Mouse (Mus musculus) erythroblast, adult 5-6 weeks (primary cell): ENCODE measurements around the gene C1galt1c1. TPM values are rescaled to one million over a fixed set of nuclear protein-coding genes. Genes with fewer than 3 reads are reported as not detected.

Experiments used
- ATAC-seq: replicated peaks from 2 replicates; pipeline ENCODE4 v1.8.0; 2016; ENCODE audit warnings: moderate number of reproducible peaks, mild to moderate bottlenecking, moderate TSS enrichment, inconsistent platforms; ENCODE audit not compliant: poor library complexity, low FRiP score, severe bottlenecking
- total RNA-seq, 2 experiments: library from RNA; stranded (forward) in 1 of 2; stranded (reverse) in 1 of 2; fragments of 150-400 nt in 1 of 2; fragments of 200-764, 138-1000 nt in 1 of 2; gene quantifications; 2 replicates each; pipeline versions ENCODE4 v1.2.3 to v1.2.4; 2015 to 2017; ENCODE audit warnings: low replicate concordance in 2 of 2

C1galt1c1 gene
- 15.0 and 32.4 TPM in 2 replicates for total RNA-seq (2015; ENCODE audit: low replicate concordance)
- total RNA-seq (2017; ENCODE audit: low replicate concordance) = 21.7 and 23.4 TPM in 2 replicates

GRCm38 (mm10) chrX:38634801-38635637 lies at the start of gene C1galt1c1:
Gene C1galt1c1 (minus strand): TSS chrX:38635087.
- ATAC-seq = peak; percentile 98

- no peak for ATAC-seq
Observed at GRCm38 (mm10) chrX:38681972-38682371, 47.1 kb upstream of the C1galt1c1 start.

DNA sequence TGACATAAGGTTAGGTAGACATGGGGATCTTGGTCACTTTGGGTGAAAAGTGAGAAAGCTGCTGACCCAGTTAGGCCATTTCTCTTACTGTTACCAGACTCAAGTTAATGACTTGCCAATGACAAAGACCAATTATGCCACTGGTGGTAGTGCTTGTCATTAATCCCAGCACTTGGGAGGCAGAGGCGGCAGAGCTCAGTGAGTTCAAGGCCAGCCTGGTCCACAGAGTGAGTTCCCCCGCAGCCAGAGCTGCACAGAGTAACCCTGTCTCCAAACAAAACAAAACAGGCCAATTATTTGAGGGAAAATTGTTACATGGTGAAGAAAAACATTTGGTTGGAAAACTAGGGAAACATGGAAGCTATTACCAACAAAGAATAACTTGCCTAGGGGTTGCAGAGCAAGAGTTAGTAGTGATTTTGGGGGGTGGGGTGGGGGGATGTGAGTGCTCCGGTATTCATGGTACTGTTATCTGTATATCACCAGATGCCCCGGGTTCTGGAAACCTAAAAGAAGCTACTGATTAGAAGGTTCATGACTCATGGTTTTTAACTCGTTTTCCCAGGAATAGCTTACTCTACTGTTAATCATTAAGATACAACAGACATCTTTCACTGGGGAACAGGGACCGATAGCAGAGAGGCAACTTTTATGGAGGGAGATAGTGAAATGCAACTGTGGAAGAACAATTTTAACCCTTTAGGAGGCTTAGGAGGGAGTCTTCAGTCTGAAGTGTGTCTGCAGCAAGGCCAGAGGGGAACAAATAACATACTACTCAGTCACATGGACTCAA lies 34.4 kb upstream of the C1galt1c1 start:
- no peak for ATAC-seq

- no peak for ATAC-seq
Observed at GRCm38 (mm10) chrX:38656206-38656883, 21.5 kb upstream of the C1galt1c1 start.

DNA sequence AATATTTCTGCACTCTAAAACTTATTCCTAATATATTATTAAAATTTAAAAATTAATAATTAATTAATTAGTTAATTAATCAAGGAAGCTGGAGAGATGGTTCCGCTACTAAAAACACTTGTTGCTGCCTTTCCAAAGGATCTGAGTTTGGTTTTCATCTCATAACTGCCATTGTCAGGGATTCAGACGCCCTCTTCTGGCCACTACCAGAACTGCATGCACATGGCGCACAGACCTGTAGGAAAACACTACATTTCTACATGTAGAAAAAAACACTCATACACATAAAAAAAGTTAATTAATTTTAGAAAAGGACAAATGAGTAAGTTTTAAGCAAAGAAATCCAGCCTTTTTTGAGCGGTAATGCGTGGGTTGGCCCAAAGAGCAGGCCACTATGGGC lies 19.8 kb upstream of the C1galt1c1 start:
- no peak for ATAC-seq

DNA sequence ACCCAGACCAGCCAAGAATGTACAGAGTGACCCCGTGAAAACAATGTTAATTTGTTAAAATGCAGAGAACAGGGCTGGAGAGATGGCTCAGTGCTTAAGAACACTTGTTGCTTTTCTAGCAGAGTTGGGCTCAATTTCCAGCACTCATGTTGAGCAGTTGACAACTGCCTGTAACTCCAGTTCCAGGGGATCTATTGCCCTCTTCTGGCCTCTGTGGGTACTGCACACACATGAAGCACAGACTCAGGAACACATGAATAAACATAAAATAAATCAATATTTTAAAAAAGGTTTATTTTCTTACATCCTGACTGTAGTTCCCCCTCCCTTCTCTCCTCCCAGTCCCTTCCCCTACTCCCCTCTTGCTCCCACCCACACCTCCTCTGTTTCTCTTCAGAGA lies 18.3 kb upstream of the C1galt1c1 start:
- no peak for ATAC-seq

GRCm38 (mm10) chrX:38651167-38651566 lies 16.3 kb upstream of the C1galt1c1 start:
- no peak for ATAC-seq

- no peak for ATAC-seq
Observed at GRCm38 (mm10) chrX:38650404-38651039, 15.6 kb upstream of the C1galt1c1 start.

DNA sequence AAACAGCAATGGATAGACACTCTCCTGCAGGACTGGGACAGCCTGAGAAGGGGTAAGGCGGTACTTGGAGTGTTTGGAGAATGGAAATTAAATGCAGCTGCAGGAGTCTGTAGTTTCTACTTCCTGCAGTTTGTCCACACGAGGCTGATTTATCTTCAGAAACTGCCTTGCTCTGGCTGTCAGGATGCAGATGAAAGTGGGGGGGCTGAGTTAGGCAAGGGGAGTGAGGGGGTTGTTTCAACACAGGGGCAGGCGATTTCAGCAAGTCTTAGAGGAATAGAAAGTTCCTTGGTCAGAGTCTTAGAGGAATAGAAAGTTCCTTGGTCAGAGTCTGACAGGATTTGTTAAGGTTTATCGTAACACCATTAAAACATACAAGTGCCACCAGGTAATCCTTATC lies 7.3 kb upstream of the C1galt1c1 start:
- no peak for ATAC-seq

DNA sequence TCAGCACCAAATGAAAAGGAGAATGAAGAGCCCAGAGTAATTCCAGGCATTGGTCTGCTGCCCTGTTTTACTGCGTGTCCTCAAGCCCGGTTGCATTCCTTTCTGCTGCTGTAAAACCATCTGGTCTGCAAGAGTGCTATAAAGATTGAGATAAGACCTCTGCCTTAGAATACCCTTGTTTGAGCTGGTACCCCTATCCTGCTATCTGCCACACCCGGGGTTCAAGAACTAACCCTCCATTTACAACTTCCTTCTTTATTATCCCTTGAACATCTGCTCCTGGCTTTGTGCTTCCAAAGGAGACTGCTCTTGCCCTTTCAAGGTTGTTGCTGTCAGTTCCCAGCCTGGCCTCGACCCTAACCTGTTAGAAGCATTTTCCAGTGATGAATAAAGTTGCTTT lies 6.5 kb upstream of the C1galt1c1 start:
- ATAC-seq = no peak

GRCm38 (mm10) chrX:38635638-38635931 lies 698 bp upstream of the C1galt1c1 start:
- ATAC-seq = no peak

GRCm38 (mm10) chrX:38600995-38601369 lies 33.9 kb downstream of the C1galt1c1 start:
- no peak for ATAC-seq

- peak; percentile 74 for ATAC-seq
Observed at GRCm38 (mm10) chrX:38600177-38600994, 34.5 kb downstream of the C1galt1c1 start, which contains the start of gene Mcts1. Gene Mcts1 (plus strand): TSS chrX:38600578.

DNA sequence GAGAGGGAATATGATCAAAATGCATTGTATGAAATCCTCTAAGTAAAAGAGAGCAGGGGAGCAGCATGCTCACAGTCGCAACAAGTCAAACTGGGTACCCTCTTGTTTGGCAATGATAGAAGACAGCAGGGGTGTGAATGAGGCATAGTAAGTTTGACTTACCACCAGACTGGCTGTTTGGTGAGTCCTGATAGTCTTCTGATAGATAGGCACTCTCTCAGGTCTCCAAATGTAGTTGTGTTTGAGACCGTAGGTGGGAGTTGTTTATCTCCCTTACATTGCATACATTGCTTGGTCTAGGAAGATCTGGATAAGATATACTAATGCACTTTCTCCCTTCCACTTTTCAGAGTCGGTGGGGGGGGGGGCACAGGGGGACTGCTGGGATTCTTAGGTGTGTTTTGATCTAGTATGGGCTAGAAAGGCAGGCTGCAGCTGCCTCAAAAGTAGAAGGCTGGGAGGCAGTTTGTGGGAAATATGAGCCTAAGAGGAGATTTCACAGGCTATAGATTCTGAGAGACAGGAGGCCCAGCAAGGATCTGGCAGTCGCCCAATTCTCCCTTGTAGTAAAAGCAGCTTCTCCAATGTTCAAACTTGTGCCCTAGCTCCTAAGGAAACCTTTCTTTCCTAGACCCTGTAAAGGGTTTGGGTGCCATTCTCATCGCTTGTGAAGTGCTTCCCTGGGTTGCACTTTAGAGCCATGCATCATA lies 41.6 kb downstream of the C1galt1c1 start:
- no peak for ATAC-seq

- ATAC-seq = peak; percentile 57; the same call in 1 of the 2 replicates
Observed at GRCm38 (mm10) chrX:38591749-38592148, 43.1 kb downstream of the C1galt1c1 start.

- ATAC-seq = no peak
Observed at GRCm38 (mm10) chrX:38589827-38590226, 45.1 kb downstream of the C1galt1c1 start.

- no peak for ATAC-seq
Observed at GRCm38 (mm10) chrX:38583261-38583660, 51.6 kb downstream of the C1galt1c1 start.

DNA sequence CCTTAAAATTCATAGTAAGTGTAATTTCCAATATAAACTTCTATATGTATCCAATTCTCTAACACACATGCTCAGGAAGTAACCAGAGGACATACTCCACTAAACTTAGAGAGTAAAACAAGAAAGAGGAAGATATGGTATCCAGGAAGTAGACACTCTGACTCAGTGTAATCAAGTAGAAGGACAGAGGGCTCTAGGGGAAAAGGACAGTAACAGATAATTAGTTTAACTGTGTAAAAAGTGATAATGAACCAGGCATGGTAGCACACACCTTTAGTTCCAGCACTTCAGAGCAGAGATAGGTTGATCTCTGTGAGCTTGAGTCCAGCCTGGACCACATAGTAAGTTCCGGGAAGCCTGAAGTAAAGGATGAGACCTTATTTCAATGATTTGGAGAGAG lies 53.7 kb downstream of the C1galt1c1 start:
- ATAC-seq = no peak
